18 mouse cellular contexts compared by ENCODE assay signal in genomic region chr3:153682303-153682702, GRCm38 (mm10). TPM values are rescaled to one million over a fixed set of nuclear protein-coding genes. Genes with fewer than 3 reads are reported as not detected.
DNase-seq lines count a peak whose midpoint lies in the region; ATAC-seq and TF ChIP-seq lines count a peak whose summit lies in the region.
"Had no signal": no experiment of that assay in that cellular context is flagged by ENCODE, and none has a peak within 500 bp of the region (broad histone marks: within the 10 kb centered on the region; RNA-seq: fewer than 3 reads in every experiment).

No protein-coding gene starts in this region.

- H3K4me2 ChIP-seq in hindbrain, embryonic 16.5 days (ENCODE audit: low read length): no peak overlapping the region
- H3K4me2 ChIP-seq in hindbrain, postnatal 0 days (ENCODE audit: low read depth, low read length): no peak overlapping the region
- H3K4me2 ChIP-seq in stomach, postnatal 0 days (replicated peaks; ENCODE audit: low read depth): no peak overlapping the region
- H3K4me2 ChIP-seq in heart, embryonic 12.5 days: no peak overlapping the region
- H3K4me2 ChIP-seq: embryonic facial prominence, embryonic 12.5 days; hindbrain, embryonic 15.5 days; lung, embryonic 14.5 days; midbrain, embryonic 15.5 days had no signal

- no peak for TF ChIP-seq CTCF in hindbrain, postnatal 0 days (IDR thresholded peaks at IDR 0.05; ENCODE audit: low read depth)
- no peak for TF ChIP-seq CTCF in stomach, postnatal 0 days (IDR thresholded peaks at IDR 0.05; ENCODE audit: low read depth)

- 0 out of 2 replicates have a peak, but pooled peaks have one; percentile 14 for ATAC-seq in hindbrain, embryonic 16.5 days
- no peak for ATAC-seq in hindbrain, postnatal 0 days
- ATAC-seq in stomach, postnatal 0 days (ENCODE audit: low FRiP score, low TSS enrichment): no peak
- ATAC-seq in heart, embryonic 12.5 days (ENCODE audit: insufficient number of reproducible peaks, low FRiP score): no peak
- ATAC-seq: midbrain, embryonic 15.5 days had no signal

- no peaks in the 10 kb centered on the region for H3K36me3 ChIP-seq in hindbrain, embryonic 16.5 days (ENCODE audit: control insufficient read depth, insufficient read depth, low read length)
- no peaks in the 10 kb centered on the region for H3K36me3 ChIP-seq in hindbrain, postnatal 0 days (ENCODE audit: insufficient read depth, low read length)
- H3K36me3 ChIP-seq in stomach, postnatal 0 days (ENCODE audit: control insufficient read depth, insufficient read depth, low read length): no peaks in the 10 kb centered on the region; the same call in 1 of the 2 replicates
- no peaks in the 10 kb centered on the region for H3K36me3 ChIP-seq in heart, embryonic 12.5 days
- H3K36me3 ChIP-seq: embryonic facial prominence, embryonic 12.5 days; hindbrain, embryonic 15.5 days; midbrain, embryonic 15.5 days had no signal

- H3K27me3 ChIP-seq in hindbrain, embryonic 16.5 days (replicated peaks; ENCODE audit: control insufficient read depth, insufficient read depth, low read length): no peaks in the 10 kb centered on the region
- H3K27me3 ChIP-seq in hindbrain, postnatal 0 days (ENCODE audit: insufficient read depth, low read length): no peaks in the 10 kb centered on the region
- H3K27me3 ChIP-seq in stomach, postnatal 0 days (ENCODE audit: control insufficient read depth, insufficient read depth, low read length): no peaks in the 10 kb centered on the region
- H3K27me3 ChIP-seq in heart, embryonic 12.5 days (replicated peaks): peaks cover 3% of the 10 kb centered on the region; the same call in 1 of the 2 replicates
- H3K27me3 ChIP-seq: embryonic facial prominence, embryonic 12.5 days; hindbrain, embryonic 15.5 days; midbrain, embryonic 15.5 days had no signal

- H3K9ac ChIP-seq in hindbrain, embryonic 16.5 days (ENCODE audit: low read depth, low read length): no peak overlapping the region
- H3K9ac ChIP-seq in hindbrain, postnatal 0 days (replicated peaks; ENCODE audit: low read length): no peak overlapping the region
- no peak overlapping the region for H3K9ac ChIP-seq in stomach, postnatal 0 days (ENCODE audit: low read length)
- no peak overlapping the region; the same call in 1 of the 2 replicates for H3K9ac ChIP-seq in heart, embryonic 12.5 days
- H3K9ac ChIP-seq: embryonic facial prominence, embryonic 12.5 days; hindbrain, embryonic 15.5 days; lung, embryonic 14.5 days; midbrain, embryonic 15.5 days had no signal

- WGBS in hindbrain, embryonic 16.5 days: 93% methylated on average over 10 of the region's 10 CpGs
- WGBS in hindbrain, postnatal 0 days: 88% methylated on average over 10 of the region's 10 CpGs
- WGBS in stomach, postnatal 0 days: 90% methylated on average over 10 of the region's 10 CpGs
- 92% methylated on average over 10 of the region's 10 CpGs for WGBS in heart, embryonic 12.5 days

- DNase-seq in hindbrain, postnatal 0 days (ENCODE audit: low spot score): no peak
- DNase-seq in A20 (ENCODE audit: low read depth, low spot score): peak; percentile 73
- DNase-seq in cerebellum, adult 11 months: peak; percentile 37
- DNase-seq in cerebellum, postnatal 25 days: peak; percentile 57 to 63
- no peak for DNase-seq in stomach, postnatal 0 days (ENCODE audit: low spot score)
- no peak for DNase-seq in adrenal gland, postnatal 4 days (ENCODE audit: low spot score in 2 of 2)
- DNase-seq: adrenal gland, postnatal 10 days; gastrocnemius, postnatal 25 days; kidney, adult 18-20 months; kidney, postnatal 36 days; layer of hippocampus, postnatal 36 days; lung, embryonic 14.5 days had no signal

- no peak overlapping the region for H3K4me3 ChIP-seq in hindbrain, embryonic 16.5 days (ENCODE audit: low read length)
- no peak overlapping the region for H3K4me3 ChIP-seq in hindbrain, postnatal 0 days (ENCODE audit: low read length)
- no peak overlapping the region for H3K4me3 ChIP-seq in stomach, postnatal 0 days (ENCODE audit: low read depth, low read length)
- no peak overlapping the region for H3K4me3 ChIP-seq in heart, embryonic 12.5 days
- H3K4me3 ChIP-seq: embryonic facial prominence, embryonic 12.5 days; hindbrain, embryonic 15.5 days; limb, embryonic 10.5 days; midbrain, embryonic 15.5 days had no signal

- TF ChIP-seq EP300 in stomach, postnatal 0 days (optimal IDR thresholded peaks at IDR 0.05): no peak

- no peaks in the 10 kb centered on the region for H3K9me3 ChIP-seq in hindbrain, embryonic 16.5 days (ENCODE audit: control insufficient read depth, low read length)
- H3K9me3 ChIP-seq in hindbrain, postnatal 0 days (ENCODE audit: low read length): no peaks in the 10 kb centered on the region
- H3K9me3 ChIP-seq in stomach, postnatal 0 days (ENCODE audit: control insufficient read depth, low read length): no peaks in the 10 kb centered on the region
- no peaks in the 10 kb centered on the region for H3K9me3 ChIP-seq in heart, embryonic 12.5 days (replicated peaks)
- H3K9me3 ChIP-seq: embryonic facial prominence, embryonic 12.5 days; hindbrain, embryonic 15.5 days; limb, embryonic 10.5 days; midbrain, embryonic 15.5 days had no signal

- H3K4me1 ChIP-seq in hindbrain, embryonic 16.5 days (ENCODE audit: control insufficient read depth, insufficient read depth, low read depth, low read length): no peaks in the 10 kb centered on the region
- H3K4me1 ChIP-seq in hindbrain, postnatal 0 days (ENCODE audit: insufficient read depth, low read length): no peaks in the 10 kb centered on the region
- no peaks in the 10 kb centered on the region for H3K4me1 ChIP-seq in stomach, postnatal 0 days (replicated peaks; ENCODE audit: control insufficient read depth, insufficient read depth)
- H3K4me1 ChIP-seq in heart, embryonic 12.5 days (replicated peaks): peaks cover 8% of the 10 kb centered on the region
- H3K4me1 ChIP-seq: hindbrain, embryonic 15.5 days; midbrain, embryonic 15.5 days had no signal

- H3K27ac ChIP-seq in hindbrain, embryonic 16.5 days (ENCODE audit: low read depth, low read length): no peak overlapping the region
- no peak overlapping the region for H3K27ac ChIP-seq in hindbrain, postnatal 0 days
- H3K27ac ChIP-seq in stomach, postnatal 0 days (replicated peaks): no peak overlapping the region
- no peak overlapping the region for H3K27ac ChIP-seq in heart, embryonic 12.5 days (ENCODE audit: poor library complexity, severe bottlenecking)
- H3K27ac ChIP-seq: embryonic facial prominence, embryonic 12.5 days; hindbrain, embryonic 15.5 days; limb, embryonic 10.5 days; midbrain, embryonic 15.5 days had no signal

RNA-seq across cellular contexts. Expression of gene St6galnac3, which starts 42.7 kb away (rescaled TPM):
- polyA plus RNA-seq in hindbrain, embryonic 16.5 days (2015; fragmentation: Nextera tagmentation; extraction: Ambion mirVana): 20.7 and 23.2 TPM in 2 replicates
- total RNA-seq in hindbrain, postnatal 0 days (2014; rRNA removed): 5.0 and 9.9 TPM in 2 replicates
- polyA plus RNA-seq in hindbrain, postnatal 0 days (2015; fragmentation: Nextera tagmentation; extraction: Ambion mirVana): 7.3 and 9.0 TPM in 2 replicates
- 4.5 and 6.2 TPM in 2 replicates for polyA plus RNA-seq in stomach, postnatal 0 days (2015; fragmentation: Nextera tagmentation; extraction: Ambion mirVana)
- 10 to 100 TPM; 22.0 to 25.9 TPM for total RNA-seq in adrenal gland, postnatal 4 days (2021)
- 27.0 and 27.4 TPM in 2 replicates for polyA plus RNA-seq in heart, embryonic 12.5 days (2016; fragmentation: Nextera tagmentation; extraction: Ambion mirVana)

Comparison
In these comparisons a context has a peak if more than half of its experiments do, and no peak if none do; other contexts are left out.
1. DNase-seq: peak in A20 (single experiment), cerebellum, adult 11 months (single experiment) and cerebellum, postnatal 25 days (2 of 2); none in hindbrain, postnatal 0 days (single experiment), stomach, postnatal 0 days (single experiment) and adrenal gland, postnatal 4 days (0 of 2).